Mouse (Mus musculus) embryonic fibroblast, embryonic 13.5 days (primary cell): ENCODE data around the gene Ttbk2. TPM values are rescaled to one million over a fixed set of nuclear protein-coding genes. Genes with fewer than 3 reads are reported as not detected.

Source experiments
- H3K27ac ChIP-seq: 2 replicates; pipeline ENCODE4 v1.5.1; 2012; ENCODE audit warnings: low read length, control low read depth, inconsistent platforms; ENCODE audit not compliant: insufficient read depth
- H3K4me1 ChIP-seq: 2 replicates; pipeline ENCODE4 v1.6.1; 2011; ENCODE audit warnings: low read length; ENCODE audit not compliant: control insufficient read depth, insufficient read depth
- H3K4me3 ChIP-seq: 2 replicates; pipeline ENCODE4 v1.5.1; 2011; ENCODE audit warnings: mild to moderate bottlenecking, control low read depth, low read length; ENCODE audit not compliant: insufficient read depth
- CTCF ChIP-seq: IDR thresholded peaks from 2 replicates; pipeline ENCODE4 v1.5.1; 2011; ENCODE audit warnings: mild to moderate bottlenecking, control low read depth, low read length, moderate library complexity, borderline replicate concordance; ENCODE audit not compliant: insufficient read depth
- POLR2A ChIP-seq: IDR thresholded peaks from 2 replicates; pipeline ENCODE4 v1.6.1; 2011; ENCODE audit warnings: low read depth, mild to moderate bottlenecking, control low read depth, low read length, moderate library complexity
- polyA plus RNA-seq: library from polyadenylated mRNA; stranded (reverse); fragments of >200 nt; gene quantifications from 2 replicates; pipeline ENCODE4 v1.2.4, GENCODE M21; 2011; ENCODE audit warnings: low read depth; ENCODE audit not compliant: missing spikeins, insufficient read length

Ttbk2 gene
- polyA plus RNA-seq, 1 experiment: 15.7 TPM

DNA sequence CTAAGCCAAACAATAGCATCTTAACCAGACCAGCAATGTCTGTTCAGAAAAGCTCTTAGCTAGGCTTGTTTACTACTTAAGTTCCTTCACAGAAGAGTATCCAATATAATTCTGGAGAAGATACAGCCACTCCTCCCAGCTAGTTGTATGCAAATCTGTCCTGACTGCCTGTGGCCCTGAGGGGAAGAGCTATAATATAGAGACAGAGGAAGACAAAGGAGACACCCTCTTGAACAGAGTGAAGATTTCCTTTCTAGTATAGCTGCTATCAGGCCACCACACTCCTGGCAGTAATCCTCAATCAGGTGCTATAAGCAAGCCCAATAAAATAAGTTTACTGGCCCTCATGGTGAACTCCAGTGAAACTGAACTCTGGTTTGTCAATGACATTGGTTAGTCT is 88.5 kb downstream of the Ttbk2 start:
- H3K4me1 ChIP-seq: no peaks in the 10 kb centered on the region
- no peak for TF ChIP-seq CTCF
- TF ChIP-seq POLR2A: no peak

DNA sequence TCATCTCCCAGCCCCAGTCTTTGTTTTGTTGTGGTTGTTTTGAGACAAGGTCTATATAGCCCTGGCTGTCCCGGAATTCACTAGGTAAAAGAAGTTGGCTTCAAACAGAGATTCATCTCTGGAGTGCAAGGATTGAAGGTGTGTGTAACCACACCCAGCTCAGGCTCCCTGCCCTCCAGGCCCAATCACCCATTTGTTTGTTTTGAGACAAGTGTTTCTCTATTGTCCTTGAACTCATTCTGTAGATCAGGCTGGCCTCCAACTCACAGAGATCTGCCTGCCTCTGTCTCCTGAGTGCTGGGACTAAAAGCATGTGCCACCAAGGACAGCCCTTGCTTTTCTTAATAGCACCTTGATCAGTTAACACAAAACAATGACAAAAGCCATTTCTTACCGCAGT is 102.4 kb downstream of the Ttbk2 start:
- Histone ChIP-seq H3K27ac (no peak overlapping the region), H3K4me1 (no peaks in the 10 kb centered on the region), H3K4me3 (no peak overlapping the region)
- TF ChIP-seq POLR2A (no peak), CTCF (no peak)

More for the DNA sequence above, 88.5 kb downstream of the Ttbk2 start:
- Histone ChIP-seq H3K27ac (no peak overlapping the region), H3K4me3 (no peak overlapping the region)

DNA sequence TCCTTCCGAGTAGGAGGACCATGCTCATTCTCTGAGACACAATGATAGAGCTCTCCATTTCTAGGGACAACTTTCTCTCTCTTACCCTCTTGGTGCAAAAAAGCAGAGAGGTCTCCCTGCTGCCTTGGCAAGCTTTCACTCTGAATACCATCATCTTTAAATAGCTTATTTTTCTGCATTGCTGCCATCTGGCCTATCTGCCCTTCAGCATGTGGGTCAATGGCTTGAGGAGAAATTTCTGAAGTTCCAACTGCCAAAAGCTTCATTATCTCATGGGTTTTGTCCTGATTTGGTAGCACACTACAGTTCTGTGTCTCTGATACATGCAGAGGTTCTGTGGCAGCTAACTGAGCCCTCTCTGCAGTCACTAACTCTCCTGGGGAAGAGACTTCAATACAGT is 104.9 kb downstream of the Ttbk2 start:
- Histone ChIP-seq H3K27ac (no peak overlapping the region), H3K4me3 (no peak overlapping the region), H3K4me1 (no peaks in the 10 kb centered on the region)
- TF ChIP-seq CTCF (no peak), POLR2A (no peak)

DNA sequence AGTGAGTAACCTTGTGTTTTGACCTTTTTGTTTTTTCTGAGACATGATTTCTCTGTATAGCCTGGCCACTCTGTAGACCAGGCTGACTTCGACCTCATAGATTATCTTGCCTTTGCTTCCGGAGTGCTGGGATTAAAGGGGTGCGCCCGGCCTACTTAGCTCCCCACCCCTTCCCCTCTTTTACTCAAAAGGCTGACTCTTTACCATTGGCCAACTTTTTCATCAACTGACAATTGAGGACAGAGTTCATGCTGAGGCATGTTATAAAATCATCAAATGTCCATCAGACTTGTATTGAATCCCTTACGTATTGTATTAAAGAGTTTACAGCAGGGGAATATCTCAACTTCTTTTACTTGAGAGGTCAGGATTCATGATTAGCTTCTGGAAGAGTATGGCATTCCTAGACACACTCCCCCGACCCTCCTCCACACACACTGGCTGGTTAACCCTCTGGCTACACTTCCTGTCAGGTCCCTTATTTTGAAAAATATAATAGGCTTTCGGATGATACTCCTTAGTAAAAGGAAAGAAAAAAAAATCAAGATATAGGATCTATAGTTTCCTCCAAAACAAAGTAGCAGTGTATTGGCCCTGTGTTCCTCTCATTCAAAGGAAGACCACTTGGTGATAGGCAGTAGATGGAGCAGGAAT is 118.4 kb downstream of the Ttbk2 start:
- TF ChIP-seq POLR2A: no peak
- peaks cover 4% of the 10 kb centered on the region for H3K4me1 ChIP-seq
- peak overlapping the region; percentile 62 for H3K27ac ChIP-seq
- peak overlapping the region; percentile 86 for H3K4me3 ChIP-seq

DNA sequence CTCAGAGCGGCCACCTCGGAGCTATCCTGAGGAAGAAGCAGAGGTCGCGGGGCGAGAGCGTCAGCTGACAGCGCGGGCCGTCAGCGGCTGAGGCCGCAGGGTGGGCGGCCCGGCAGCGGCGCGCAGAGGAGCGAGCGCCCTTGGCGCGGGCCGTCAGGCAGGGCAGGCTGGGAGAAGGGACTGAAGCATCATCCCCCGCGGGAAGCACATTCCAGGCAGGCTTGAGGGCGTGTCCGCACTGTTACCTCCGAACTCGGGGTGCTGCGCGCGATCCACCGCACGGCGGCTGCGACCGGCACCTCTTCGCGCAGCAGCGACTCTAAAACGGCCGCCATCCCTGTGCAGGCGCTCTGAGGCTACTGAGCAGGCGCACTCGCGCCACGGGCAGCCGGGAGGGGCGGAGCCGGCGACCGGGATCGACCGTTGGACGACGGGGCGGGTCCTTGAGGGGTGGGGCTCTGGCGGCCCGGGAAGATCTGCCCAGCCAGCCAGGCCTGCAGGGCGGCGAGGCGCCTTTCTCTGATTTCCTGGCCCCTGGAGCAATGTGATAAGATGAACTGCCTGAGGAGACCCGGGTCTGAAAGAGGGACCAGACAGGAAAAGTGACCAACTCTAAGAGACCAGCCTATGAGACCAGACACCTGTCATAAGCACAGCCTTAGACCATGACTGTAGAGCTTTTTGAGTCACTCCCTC is 119.1 kb downstream of the Ttbk2 start:
- H3K4me3 ChIP-seq: peak overlapping the region; percentile 86
- TF ChIP-seq CTCF: no peak
- peak; percentile 90 for TF ChIP-seq POLR2A
- peak overlapping the region; percentile 62 for H3K27ac ChIP-seq
- H3K4me1 ChIP-seq: peaks cover 4% of the 10 kb centered on the region

DNA sequence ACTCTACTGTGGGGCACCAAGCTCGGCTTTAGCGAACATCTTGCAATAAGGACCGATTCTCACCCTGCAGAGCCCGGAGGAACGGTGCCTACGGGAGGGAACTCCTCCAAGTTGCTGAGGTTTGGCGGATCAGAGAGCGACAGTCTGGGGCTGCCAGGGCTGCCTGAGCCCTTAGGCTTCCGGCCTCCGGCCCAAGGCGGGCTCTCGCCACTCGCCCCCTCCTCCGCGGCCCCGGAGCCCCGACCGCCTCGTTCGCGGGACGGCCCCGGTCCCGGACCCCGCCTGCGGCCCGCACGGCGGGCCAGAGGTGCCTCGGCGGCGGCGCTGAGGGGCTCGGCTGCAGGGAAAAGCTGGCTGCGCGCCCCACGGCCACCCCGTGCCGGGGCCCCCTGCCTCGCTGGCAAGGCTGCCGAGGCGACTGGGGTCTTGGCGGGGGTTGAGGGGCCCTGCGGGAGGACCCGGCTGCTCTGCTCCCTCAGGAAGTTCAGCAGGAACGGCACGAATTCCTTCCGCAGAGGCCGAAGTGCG is 119.7 kb downstream of the Ttbk2 start:
- Histone ChIP-seq H3K4me3 (peak overlapping the region; percentile 86), H3K27ac (peak overlapping the region; percentile 54), H3K4me1 (peaks cover 4% of the 10 kb centered on the region)
- TF ChIP-seq POLR2A (no peak), CTCF (no peak)

DNA sequence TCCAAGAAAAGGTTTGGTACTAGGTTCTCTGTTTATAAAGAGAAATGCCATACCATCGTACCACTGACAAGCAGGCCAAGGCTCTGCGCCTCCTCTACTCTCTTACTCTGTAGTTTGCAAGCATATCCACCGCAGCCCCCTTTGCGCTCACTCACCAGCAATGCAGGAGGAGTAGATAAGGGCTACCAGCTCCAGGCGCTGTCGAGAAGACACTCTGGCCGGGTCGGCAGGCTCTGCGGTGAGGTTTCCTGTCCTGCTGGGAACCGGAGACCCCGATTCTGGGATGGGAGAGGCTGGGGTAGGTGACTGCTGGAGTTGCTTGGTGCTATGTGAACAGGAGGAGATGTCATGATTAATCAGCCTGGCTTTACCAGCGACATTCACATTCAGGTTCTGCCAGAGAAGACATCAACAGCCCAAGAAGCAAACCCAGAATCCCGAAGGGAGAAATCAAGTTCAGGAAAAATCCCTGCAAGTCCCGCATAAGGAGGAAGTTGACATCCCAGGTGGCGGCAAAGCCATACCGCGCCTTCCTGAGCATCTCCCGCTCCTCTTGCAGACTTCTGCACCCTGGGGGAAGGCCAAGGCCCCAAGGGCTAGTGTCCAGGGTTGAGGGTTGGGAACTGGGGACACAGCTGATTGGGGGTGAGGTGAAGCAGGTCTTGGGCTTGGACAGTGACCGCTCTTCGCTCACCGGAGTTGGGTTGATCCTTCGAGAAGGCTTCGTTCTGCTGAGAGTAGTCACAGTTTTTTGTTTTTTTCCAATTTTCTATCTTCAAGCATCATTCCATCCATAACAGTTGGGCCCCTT is 120.4 kb downstream of the Ttbk2 start:
- H3K27ac ChIP-seq: no peak overlapping the region
- H3K4me1 ChIP-seq: peaks cover 4% of the 10 kb centered on the region
- TF ChIP-seq CTCF (no peak), POLR2A (no peak)
- peak overlapping the region; percentile 86 for H3K4me3 ChIP-seq

DNA sequence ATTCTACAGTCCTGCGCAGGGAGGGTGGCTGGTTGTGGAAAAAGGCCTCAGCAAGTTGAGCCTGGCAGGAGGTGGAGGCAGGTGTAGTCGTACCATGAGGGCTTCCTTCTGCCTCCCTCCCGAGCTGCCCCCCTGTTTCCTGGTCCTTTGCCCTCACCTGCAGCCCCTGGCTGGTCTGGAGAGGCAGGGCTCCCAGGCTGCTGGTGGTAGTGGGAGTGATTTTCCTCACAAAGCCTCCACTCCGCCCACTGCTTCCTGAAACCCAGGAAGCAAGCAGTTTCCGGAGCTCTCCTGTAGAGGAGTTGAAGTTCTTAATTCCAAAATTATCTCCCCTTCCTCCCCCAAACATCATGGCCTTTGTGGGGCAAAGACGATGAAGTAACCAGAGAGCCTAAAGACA is 126.2 kb downstream of the Ttbk2 start:
- Histone ChIP-seq H3K27ac (no peak overlapping the region), H3K4me1 (no peaks in the 10 kb centered on the region), H3K4me3 (no peak overlapping the region)
- no peak for TF ChIP-seq CTCF
- no peak for TF ChIP-seq POLR2A

DNA sequence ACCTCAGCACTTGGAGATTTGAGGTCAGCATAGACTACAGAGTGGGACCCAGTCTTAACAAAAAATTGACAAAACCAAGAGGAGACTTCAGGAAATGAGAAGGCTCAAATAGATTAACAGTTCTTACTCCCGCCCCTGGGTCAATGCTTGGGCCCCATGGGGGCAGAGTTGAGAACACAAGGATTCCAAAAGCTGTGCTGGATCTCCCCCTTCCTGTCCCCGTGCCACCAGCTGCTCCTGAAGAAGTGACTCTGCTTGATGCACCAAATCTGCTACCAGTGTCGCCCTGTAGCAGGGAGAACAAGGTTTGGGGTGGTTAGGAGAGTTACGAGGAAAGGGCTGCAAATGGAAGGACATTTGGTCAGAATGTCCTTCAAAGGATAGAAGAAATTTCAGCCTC is 126.8 kb downstream of the Ttbk2 start:
- TF ChIP-seq POLR2A (no peak), CTCF (no peak)
- Histone ChIP-seq H3K27ac (no peak overlapping the region), H3K4me1 (no peaks in the 10 kb centered on the region), H3K4me3 (no peak overlapping the region)

DNA sequence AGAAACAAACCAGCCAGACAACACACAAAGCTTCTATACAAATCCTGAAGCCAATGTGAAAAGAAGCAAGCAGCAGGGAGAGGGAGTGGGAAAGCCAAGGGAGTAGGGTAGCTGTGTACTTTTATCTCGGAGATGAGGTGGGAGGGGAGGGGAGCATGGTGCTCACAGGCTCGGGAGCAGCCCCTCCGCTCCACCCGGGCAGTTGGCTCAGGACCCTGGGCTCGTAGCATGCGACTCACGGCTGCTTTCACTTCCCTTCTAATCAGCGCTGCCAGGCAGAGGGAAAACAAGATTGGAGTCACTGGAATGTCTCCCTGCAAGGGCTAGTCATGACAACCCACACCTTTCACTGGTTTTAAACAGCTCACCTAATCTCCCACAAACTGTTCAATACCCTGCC is 127.9 kb downstream of the Ttbk2 start:
- Histone ChIP-seq H3K27ac (no peak overlapping the region), H3K4me1 (no peaks in the 10 kb centered on the region), H3K4me3 (no peak overlapping the region)
- no peak for TF ChIP-seq CTCF
- no peak for TF ChIP-seq POLR2A
